Mouse (Mus musculus) stomach, embryonic 16.5 days (tissue): Measurements from ENCODE around the gene Vti1a. TPM values are rescaled to one million over a fixed set of nuclear protein-coding genes. Genes with fewer than 3 reads are reported as not detected.

Source experiments
- ATAC-seq: fragments of 200-750 bp; cut with Nextera tagmentation; 2 replicates; pipeline ENCODE4 v1.8.0; 2017; ENCODE audit warnings: moderate number of reproducible peaks, moderate TSS enrichment; ENCODE audit not compliant: insufficient read depth, low FRiP score
- H3K27ac ChIP-seq: fragments of 300-500 bp; sonication (generic); 2 replicates; pipeline ENCODE4 v1.5.1; 2014; ENCODE audit warnings: low read length
- H3K27me3 ChIP-seq: fragments of 300-500 bp; sonication (generic); 2 replicates; pipeline ENCODE4 v1.6.1; 2014; ENCODE audit warnings: low read length, control low read depth, mixed read lengths; ENCODE audit not compliant: control insufficient read depth, insufficient read depth
- H3K36me3 ChIP-seq: fragments of 300-500 bp; sonication (generic); 2 replicates; pipeline ENCODE4 v1.6.1; 2014; ENCODE audit warnings: low read length; ENCODE audit not compliant: control insufficient read depth, insufficient read depth
- H3K4me1 ChIP-seq: fragments of 300-500 bp; sonication (generic); 2 replicates; pipeline ENCODE4 v1.6.1; 2014; ENCODE audit warnings: low read length, control low read depth, mixed read lengths; ENCODE audit not compliant: control insufficient read depth, insufficient read depth
- H3K4me2 ChIP-seq: fragments of 300-500 bp; sonication (generic); 2 replicates; pipeline ENCODE4 v1.6.1; 2014; ENCODE audit warnings: low read depth, low read length, mixed read lengths
- H3K4me3 ChIP-seq: fragments of 300-500 bp; sonication (generic); replicated peaks from 2 replicates; pipeline ENCODE4 v1.5.1; 2014; ENCODE audit warnings: mild to moderate bottlenecking, low read length
- H3K9ac ChIP-seq: fragments of 300-500 bp; sonication (generic); 2 replicates; pipeline ENCODE4 v1.6.1; 2014; ENCODE audit warnings: low read length
- H3K9me3 ChIP-seq: fragments of 300-500 bp; sonication (generic); replicated peaks from 2 replicates; pipeline ENCODE4 v1.6.1; 2016; ENCODE audit warnings: low read length, control low read depth; ENCODE audit not compliant: control insufficient read depth
- WGBS: fragments of 180-500 bp; shearing (Covaris S2); extraction: QIAGEN DNeasy Blood & Tissue Kit; methylation state at CpG from one replicate; pipeline ENCODE4 v1.1.7; 2014; 5-methylcytosine and 5-hydroxymethylcytosine counted together
- polyA plus RNA-seq: library from polyadenylated mRNA; unstranded; fragments of >200 nt; fragmentation: Nextera tagmentation; extraction: Ambion mirVana; gene quantifications from 2 replicates; pipeline ENCODE4 v1.2.1, GENCODE M21; 2015

Vti1a gene
- polyA plus RNA-seq, 1 experiment from 2014 or later, result 26.1 TPM

GRCm38 (mm10) chr19:55424507-55424906, 108.4 kb downstream of the Vti1a start:
- Histone ChIP-seq H3K27ac (no peak overlapping the region), H3K4me1 (no peaks in the 10 kb centered on the region), H3K27me3 (no peaks in the 10 kb centered on the region), H3K4me2 (no peak overlapping the region), H3K9me3 (no peaks in the 10 kb centered on the region), H3K36me3 (no peaks in the 10 kb centered on the region), H3K9ac (no peak overlapping the region), H3K4me3 (no peak overlapping the region)
- ATAC-seq, result no peak
- WGBS, result 77% methylated on average over 6 of the region's 6 CpGs

- no peak overlapping the region for H3K27ac ChIP-seq
- no peak overlapping the region for H3K4me3 ChIP-seq
- no peaks in the 10 kb centered on the region for H3K27me3 ChIP-seq
- no peak for ATAC-seq
- no peaks in the 10 kb centered on the region for H3K36me3 ChIP-seq
- H3K9ac ChIP-seq, result no peak overlapping the region
- no peaks in the 10 kb centered on the region for H3K9me3 ChIP-seq
- no peak overlapping the region for H3K4me2 ChIP-seq
- H3K4me1 ChIP-seq, result no peaks in the 10 kb centered on the region
- WGBS, result 72% methylated on average over 3 of the region's 3 CpGs
These were observed 124.2 kb downstream of the Vti1a start for GRCm38 (mm10) chr19:55440306-55440705.

GRCm38 (mm10) chr19:55443618-55444017, 127.5 kb downstream of the Vti1a start:
- no peak overlapping the region for H3K4me2 ChIP-seq
- H3K4me3 ChIP-seq, result no peak overlapping the region
- ATAC-seq, result no peak
- no peak overlapping the region for H3K27ac ChIP-seq
- H3K27me3 ChIP-seq, result no peaks in the 10 kb centered on the region
- H3K9ac ChIP-seq, result no peak overlapping the region
- no peaks in the 10 kb centered on the region for H3K4me1 ChIP-seq
- no peaks in the 10 kb centered on the region for H3K36me3 ChIP-seq
- 76% methylated on average over 8 of the region's 8 CpGs for WGBS
- no peaks in the 10 kb centered on the region for H3K9me3 ChIP-seq

- H3K27ac ChIP-seq, result no peak overlapping the region
- no peaks in the 10 kb centered on the region for H3K36me3 ChIP-seq
- H3K4me3 ChIP-seq, result no peak overlapping the region
- ATAC-seq, result no peak
- 55% methylated on average over 13 of the region's 13 CpGs for WGBS
- no peaks in the 10 kb centered on the region for H3K4me1 ChIP-seq
- H3K9me3 ChIP-seq, result no peaks in the 10 kb centered on the region
- no peak overlapping the region for H3K4me2 ChIP-seq
- no peak overlapping the region for H3K9ac ChIP-seq
- no peaks in the 10 kb centered on the region for H3K27me3 ChIP-seq
These were observed 133.0 kb downstream of the Vti1a start for GRCm38 (mm10) chr19:55449084-55449483.

GRCm38 (mm10) chr19:55449506-55449905, 133.4 kb downstream of the Vti1a start:
- Histone ChIP-seq H3K4me3 (no peak overlapping the region), H3K4me2 (no peak overlapping the region), H3K27ac (no peak overlapping the region), H3K9me3 (no peaks in the 10 kb centered on the region), H3K27me3 (no peaks in the 10 kb centered on the region), H3K4me1 (no peaks in the 10 kb centered on the region), H3K36me3 (no peaks in the 10 kb centered on the region), H3K9ac (no peak overlapping the region)
- 60% methylated on average over 6 of the region's 6 CpGs for WGBS
- no peak for ATAC-seq

- no peak overlapping the region for H3K27ac ChIP-seq
These were observed 140.4 kb downstream of the Vti1a start for GRCm38 (mm10) chr19:55456325-55457091.

GRCm38 (mm10) chr19:55461963-55462362, 145.9 kb downstream of the Vti1a start:
- 84% methylated on average over 12 of the region's 12 CpGs for WGBS
- no peaks in the 10 kb centered on the region for H3K27me3 ChIP-seq
- H3K4me1 ChIP-seq, result 0 out of 2 replicates have a peak, but pooled peaks cover 2% of the 10 kb centered on the region
- H3K27ac ChIP-seq, result no peak overlapping the region
- no peak overlapping the region for H3K4me2 ChIP-seq
- no peaks in the 10 kb centered on the region for H3K36me3 ChIP-seq
- H3K4me3 ChIP-seq, result no peak overlapping the region
- ATAC-seq, result no peak
- H3K9me3 ChIP-seq, result no peaks in the 10 kb centered on the region
- no peak overlapping the region for H3K9ac ChIP-seq

More at GRCm38 (mm10) chr19:55456325-55457091, 140.4 kb downstream of the Vti1a start:
- Histone ChIP-seq H3K4me3 (peak overlapping the region; percentile 13), H3K4me1 (peaks cover 14% of the 10 kb centered on the region), H3K9me3 (no peaks in the 10 kb centered on the region), H3K27me3 (no peaks in the 10 kb centered on the region), H3K36me3 (no peaks in the 10 kb centered on the region), H3K4me2 (peak overlapping the region; percentile 45), H3K9ac (0 out of 2 replicates have a peak overlapping the region, but pooled peaks have one; percentile 7)
- WGBS, result 38% methylated on average over 21 of the region's 21 CpGs
- 0 out of 2 replicates have a peak, but pooled peaks have one; percentile 17 for ATAC-seq

GRCm38 (mm10) chr19:55463670-55464069, 147.6 kb downstream of the Vti1a start:
- ATAC-seq, result no peak
- no peaks in the 10 kb centered on the region for H3K36me3 ChIP-seq
- WGBS, result 85% methylated on average over 4 of the region's 4 CpGs
- no peaks in the 10 kb centered on the region for H3K27me3 ChIP-seq
- no peak overlapping the region for H3K27ac ChIP-seq
- H3K4me1 ChIP-seq, result peaks cover 4% of the 10 kb centered on the region; the same call in 1 of the 2 replicates
- no peak overlapping the region for H3K9ac ChIP-seq
- H3K9me3 ChIP-seq, result no peaks in the 10 kb centered on the region
- H3K4me3 ChIP-seq, result no peak overlapping the region
- H3K4me2 ChIP-seq, result no peak overlapping the region

GRCm38 (mm10) chr19:55469301-55470051, 153.4 kb downstream of the Vti1a start:
- Histone ChIP-seq H3K9me3 (no peaks in the 10 kb centered on the region), H3K9ac (no peak overlapping the region), H3K4me1 (peaks cover 18% of the 10 kb centered on the region), H3K4me3 (peak overlapping the region; percentile 13), H3K4me2 (peak overlapping the region; percentile 34), H3K27ac (no peak overlapping the region), H3K36me3 (no peaks in the 10 kb centered on the region), H3K27me3 (no peaks in the 10 kb centered on the region)
- ATAC-seq, result no peak
- WGBS, result 39% methylated on average over 21 of the region's 21 CpGs
